Mouse (Mus musculus) right cerebral cortex, postnatal 14 days (tissue): ENCODE results near the gene Gm9195.
A peak's percentile ranks its signal among the peaks of the same experiment; 100 is the strongest.

Source experiments
- DNase-seq: peaks from one replicate; pipeline ENCODE4 v3.0.0; 2022

The Gm9195 gene

DNA sequence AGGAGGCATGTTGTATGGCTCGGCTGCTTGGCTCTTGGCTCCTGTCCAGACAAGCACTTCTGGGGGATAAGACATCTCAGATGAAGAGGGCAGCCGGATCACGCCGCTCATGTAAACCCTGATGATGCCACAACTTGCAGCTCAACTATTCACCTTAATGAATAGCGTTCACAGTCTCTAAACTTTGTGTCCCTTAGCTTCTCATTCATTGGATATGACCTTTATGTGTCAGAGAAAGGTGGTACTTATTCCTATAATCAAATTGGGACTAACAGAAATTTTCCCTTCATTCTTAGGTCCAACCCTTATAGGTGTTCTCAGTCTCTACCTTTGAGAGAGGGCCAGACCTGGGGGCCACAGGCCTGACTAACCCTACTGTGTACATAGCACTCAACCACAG lies at the start of gene Gm9195:
TSS of gene Gm9195 (minus strand) at position 101 of the 400 bp plus-strand sequence.
- DNase-seq: no peak

DNA sequence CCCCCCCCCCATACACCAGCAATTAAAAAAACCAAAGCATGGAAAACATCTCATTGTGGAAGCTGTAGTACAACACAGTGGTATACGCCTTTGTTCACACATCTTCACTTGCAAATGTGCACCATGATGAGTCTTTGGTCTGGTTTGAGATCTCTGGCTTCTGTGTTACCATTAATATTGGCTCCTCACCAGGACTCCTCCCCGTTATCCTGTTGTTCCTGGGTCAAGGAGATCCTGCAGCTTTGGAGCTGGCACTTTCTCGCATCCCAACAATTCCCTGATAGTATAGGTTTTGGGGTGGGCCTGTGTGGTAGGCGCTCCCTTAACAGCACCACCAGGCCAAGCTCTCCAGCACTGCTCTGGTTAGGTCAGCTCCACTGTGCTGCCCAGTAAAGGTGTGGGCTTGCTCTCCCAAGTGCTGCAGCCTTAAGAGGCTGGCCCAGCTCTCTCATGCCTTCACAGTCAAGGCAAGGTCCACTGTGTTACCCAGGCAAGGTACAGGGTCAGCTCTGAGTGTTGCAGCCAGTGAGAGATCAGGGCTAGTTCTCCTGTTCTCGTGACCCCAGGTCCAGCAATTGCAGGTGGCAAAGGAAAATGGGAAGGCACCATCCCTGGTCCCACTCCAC lies 44.9 kb upstream of the Gm9195 start:
- DNase-seq: no peak

DNA sequence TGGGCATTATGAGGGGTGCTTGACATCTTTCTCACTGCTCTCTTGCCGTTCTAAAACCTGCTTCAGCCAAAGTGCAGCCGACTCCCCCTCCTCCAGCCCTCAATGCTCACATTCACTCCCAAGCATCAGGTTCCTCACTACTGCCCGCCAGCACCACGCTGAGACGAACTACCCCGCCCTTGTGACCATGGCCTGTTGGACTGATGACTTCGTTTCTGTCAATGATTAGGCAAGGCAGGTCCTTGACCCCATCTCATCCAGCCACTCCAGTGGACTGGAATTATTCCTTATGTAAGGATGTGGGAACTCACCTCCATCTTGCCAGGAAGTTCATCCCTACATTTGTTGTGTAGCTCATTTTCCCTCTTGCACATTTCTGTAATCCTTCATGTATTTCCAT lies 42.2 kb upstream of the Gm9195 start:
- DNase-seq: no peak

- peak; percentile 21 for DNase-seq
Observed at GRCm38 (mm10) chr14:72532028-72532917, 40.6 kb upstream of the Gm9195 start.

DNA sequence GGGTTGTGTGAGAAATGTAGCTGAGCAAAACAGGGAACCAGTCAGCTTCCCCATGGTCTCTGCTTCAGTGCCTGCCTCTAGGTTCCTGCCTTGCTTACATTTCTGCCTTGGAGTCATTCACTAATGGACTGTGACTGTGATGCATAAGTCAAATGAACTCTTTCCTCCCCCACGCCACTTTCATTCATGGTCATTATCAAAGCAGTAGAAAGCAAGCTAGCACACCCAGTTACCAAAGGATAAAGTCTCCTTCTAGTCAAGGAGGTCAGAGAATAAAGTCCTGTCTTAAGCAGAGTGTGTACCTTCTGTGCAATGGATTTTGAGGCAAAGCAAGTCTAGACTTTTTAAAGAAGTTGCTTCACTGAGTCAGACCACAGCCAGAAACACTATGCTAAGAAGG lies 35.5 kb upstream of the Gm9195 start:
- DNase-seq: no peak

DNA sequence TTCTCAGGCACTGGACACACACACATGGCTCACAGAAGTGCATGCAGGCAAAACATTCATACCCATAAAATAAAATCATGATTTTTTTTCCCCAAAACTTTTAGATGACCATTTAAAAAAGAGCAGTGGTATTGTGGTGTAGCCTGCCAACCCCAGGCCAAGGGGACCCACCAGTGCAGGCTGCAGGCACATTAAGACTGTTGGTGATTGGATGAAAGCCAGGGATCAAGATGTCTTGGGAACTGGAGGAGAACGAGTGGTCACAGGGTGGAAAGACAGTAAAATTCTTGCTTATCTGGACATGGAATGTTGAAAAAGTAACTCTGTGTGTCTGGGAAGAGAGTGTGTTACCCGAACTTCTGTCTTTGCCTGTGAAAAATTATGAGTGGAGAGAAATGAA lies 27.9 kb upstream of the Gm9195 start:
- DNase-seq: no peak

DNA sequence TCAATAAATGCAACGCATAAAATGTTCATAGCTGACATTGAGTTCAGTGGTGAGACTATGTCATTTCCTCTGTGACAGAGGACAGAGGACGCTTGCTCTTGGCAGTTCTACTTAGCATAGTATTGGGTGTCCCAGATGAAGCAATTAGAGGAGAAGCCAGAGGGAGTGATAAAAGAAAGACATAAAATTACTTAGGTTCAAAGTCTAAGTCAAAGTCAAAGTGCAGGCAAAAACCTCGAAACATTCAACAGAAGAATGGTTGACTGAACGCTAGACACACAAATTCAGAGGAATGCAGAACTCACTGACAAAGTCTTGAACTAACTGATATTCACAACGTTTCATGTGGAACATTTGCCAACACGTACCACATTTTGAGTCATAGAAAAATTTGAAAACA lies 27.1 kb upstream of the Gm9195 start:
- no peak for DNase-seq

- DNase-seq: peak; percentile 61
Observed at GRCm38 (mm10) chr14:72516376-72516775, 24.7 kb upstream of the Gm9195 start.

GRCm38 (mm10) chr14:72506723-72507420 lies 15.2 kb upstream of the Gm9195 start:
- no peak for DNase-seq

- DNase-seq: no peak
Observed at GRCm38 (mm10) chr14:72506018-72506722, 14.5 kb upstream of the Gm9195 start.

GRCm38 (mm10) chr14:72504985-72505384 lies 13.3 kb upstream of the Gm9195 start:
- no peak for DNase-seq

DNA sequence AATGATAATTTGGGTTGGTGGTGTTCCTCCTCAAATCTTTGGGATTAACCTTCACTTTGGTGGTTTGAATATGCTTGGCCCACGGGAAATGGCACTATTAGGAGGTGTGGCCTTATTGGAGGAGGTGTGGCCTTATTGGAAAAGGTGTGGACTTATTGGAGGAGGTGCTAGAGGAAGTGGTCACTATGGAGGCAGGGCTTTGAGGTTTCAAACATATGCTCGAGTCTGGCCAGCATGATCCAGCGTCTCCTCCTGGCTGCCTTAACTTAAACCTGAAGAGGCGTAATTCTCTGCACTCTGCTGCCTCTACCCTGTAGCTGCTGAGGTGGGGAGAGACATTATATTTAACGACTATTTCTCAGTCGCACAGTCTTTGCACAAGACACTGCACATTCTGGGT lies 11.6 kb upstream of the Gm9195 start:
- no peak for DNase-seq

GRCm38 (mm10) chr14:72493775-72494174 lies 2.1 kb upstream of the Gm9195 start:
- DNase-seq: no peak

DNA sequence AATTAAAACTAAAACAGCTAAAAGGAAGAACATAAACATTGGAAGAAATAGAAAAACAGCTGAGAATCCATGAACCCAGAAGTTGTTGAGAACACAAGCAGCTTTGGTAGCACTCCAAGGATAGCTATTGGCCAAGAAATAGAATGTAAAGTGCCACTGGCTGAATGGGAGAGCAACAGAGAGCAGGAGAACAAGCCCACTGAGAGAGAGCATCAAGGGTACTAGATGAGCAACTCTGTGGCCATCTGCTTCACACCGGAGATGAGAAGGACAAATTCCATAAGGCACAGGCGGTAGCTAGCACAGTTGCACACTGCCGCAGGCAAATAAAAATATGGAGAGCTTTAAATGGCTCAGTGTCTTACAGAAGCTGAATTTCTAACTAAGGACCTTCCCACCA lies 1.3 kb downstream of the Gm9195 start:
- DNase-seq: no peak

DNA sequence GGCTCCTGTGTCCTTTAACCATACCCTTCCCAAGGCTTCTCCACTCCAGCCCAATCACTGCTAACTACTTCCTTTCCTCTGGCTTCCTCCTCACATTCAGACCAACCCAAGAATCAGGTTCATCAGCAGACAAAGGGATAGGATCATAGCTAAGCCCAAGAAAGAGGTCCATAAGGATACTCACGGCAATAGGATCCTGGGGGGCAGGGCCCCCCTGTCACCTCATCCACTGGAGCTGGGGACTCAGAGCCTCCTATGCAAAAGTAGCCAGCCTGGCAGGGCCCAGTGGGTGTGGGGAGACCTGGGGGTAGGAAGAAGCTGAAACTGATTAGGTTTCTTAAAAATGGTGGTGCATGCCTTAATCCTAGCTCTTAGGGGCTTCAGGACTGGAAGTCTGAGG lies 17.1 kb downstream of the Gm9195 start:
- no peak for DNase-seq

- DNase-seq: no peak
Observed at GRCm38 (mm10) chr14:72468429-72468828, 23.2 kb downstream of the Gm9195 start.

DNA sequence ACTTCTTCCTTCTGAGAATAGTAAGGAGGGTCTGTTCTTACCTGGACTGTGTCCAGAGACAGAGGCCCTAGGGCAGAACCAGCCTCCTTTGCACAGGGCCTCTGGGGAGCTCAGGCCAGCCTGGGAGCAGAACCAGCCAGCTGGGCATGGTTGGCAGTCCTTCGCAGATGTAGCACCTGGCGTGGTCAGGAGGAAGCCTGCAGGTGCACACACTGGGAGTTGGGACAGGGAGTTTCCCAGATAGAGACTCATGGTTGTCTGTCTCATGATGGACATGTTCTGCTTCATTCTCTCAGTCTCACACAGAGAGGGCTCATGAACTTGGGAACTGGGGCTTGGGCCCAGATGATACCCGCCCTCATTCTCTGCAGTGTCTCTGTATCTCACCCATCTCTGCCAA lies 25.3 kb downstream of the Gm9195 start:
- no peak for DNase-seq

- no peak for DNase-seq
Observed at GRCm38 (mm10) chr14:72461591-72461990, 30.0 kb downstream of the Gm9195 start.

DNA sequence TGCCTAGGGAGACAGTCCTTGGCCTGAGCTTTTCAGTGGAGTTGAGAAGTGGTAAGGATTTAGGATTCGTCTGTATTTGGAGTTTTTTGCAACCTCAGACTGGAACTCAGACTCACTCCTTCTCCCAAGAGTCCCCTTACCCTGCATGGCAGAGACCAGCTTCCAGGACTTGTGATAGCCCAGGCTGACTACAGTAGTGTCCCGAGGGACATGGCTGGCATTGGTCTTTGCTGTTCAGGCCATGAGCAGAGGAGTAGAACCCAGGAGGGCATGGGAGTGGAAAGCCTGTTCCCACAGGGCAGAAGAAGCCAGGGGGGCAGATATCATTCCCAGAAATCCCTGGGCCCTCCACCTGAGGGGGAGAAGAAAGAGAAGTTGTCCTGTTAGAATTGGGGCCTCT lies 31.3 kb downstream of the Gm9195 start:
- no peak for DNase-seq

- DNase-seq: no peak
Observed at GRCm38 (mm10) chr14:72458930-72459329, 32.7 kb downstream of the Gm9195 start.

GRCm38 (mm10) chr14:72447141-72448091 lies 44.2 kb downstream of the Gm9195 start:
- DNase-seq: no peak

DNA sequence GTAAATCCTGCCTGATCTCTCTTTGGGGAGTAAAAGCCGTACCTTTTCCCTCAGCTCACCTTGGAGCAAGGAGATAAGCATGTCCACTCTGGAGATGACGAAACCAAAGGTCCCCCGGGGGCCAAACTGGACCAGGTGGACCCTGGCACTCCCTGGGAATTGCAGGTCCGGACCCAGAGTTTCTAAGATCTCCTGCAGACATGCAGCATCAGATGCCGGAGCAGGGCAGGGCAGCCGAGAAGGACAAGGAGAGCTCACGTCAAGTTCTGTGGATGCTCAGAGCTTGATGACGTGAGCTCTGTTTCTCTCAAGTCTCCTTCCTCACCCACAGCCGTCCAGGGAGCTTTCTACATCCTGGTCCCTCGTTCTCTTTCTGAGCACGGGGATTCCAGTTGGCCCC lies 48.7 kb downstream of the Gm9195 start:
- no peak for DNase-seq
